Mouse (Mus musculus): ENCODE data around the gene Kdm5b. TPM values are rescaled to one million over a fixed set of nuclear protein-coding genes. Genes with fewer than 3 reads are reported as not detected.
"Not testable (repeated sequence)": the region's sequence is repeated elsewhere in the genome, so short reads cannot be mapped to it uniquely, and the experiment has no call there.

The Kdm5b gene
- polyA plus RNA-seq, 1 experiment from 2014 or later = 6.4 TPM

- H3K27ac ChIP-seq (ENCODE audit: low read depth) = no peak overlapping the region
Observed at GRCm38 (mm10) chr1:134516491-134517198, 43.3 kb upstream of the Kdm5b start.

GRCm38 (mm10) chr1:134517841-134518240 lies 42.1 kb upstream of the Kdm5b start:
- WGBS (ENCODE audit: insufficient replicate concordance) = 82% methylated on average over 11 of the region's 14 CpGs
- H3K4me3 ChIP-seq (ENCODE audit: low read depth, low read length) = not testable (repeated sequence)

More at GRCm38 (mm10) chr1:134516491-134517198, 43.3 kb upstream of the Kdm5b start:
- 57% methylated on average over 4 of the region's 4 CpGs for WGBS (ENCODE audit: insufficient replicate concordance)
- Histone ChIP-seq H3K9ac (replicated peaks) (no peak overlapping the region), H3K4me3 (ENCODE audit: low read depth, low read length) (no peak overlapping the region), H3K9me3 (ENCODE audit: low read length) (no peaks in the 10 kb centered on the region), H3K4me1 (ENCODE audit: insufficient read depth) (peaks cover 18% of the 10 kb centered on the region; the same call in 1 of the 2 replicates), H3K27me3 (ENCODE audit: insufficient read depth, low read length) (peaks cover 21% of the 10 kb centered on the region; the same call in 1 of the 2 replicates), H3K4me2 (ENCODE audit: low read depth, low read length) (no peak overlapping the region), H3K36me3 (replicated peaks; ENCODE audit: insufficient read depth, low read length) (no peaks in the 10 kb centered on the region)
- no peak for DNase-seq
- ATAC-seq = no peak
- no peak for TF ChIP-seq EP300 (IDR thresholded peaks at IDR 0.05; ENCODE audit: low read depth)
- no peak for TF ChIP-seq CTCF (IDR thresholded peaks at IDR 0.05; ENCODE audit: low read depth)

GRCm38 (mm10) chr1:134518677-134519076 lies 41.3 kb upstream of the Kdm5b start:
- no peak overlapping the region for H3K27ac ChIP-seq (ENCODE audit: low read depth)
- peak; percentile 94 for TF ChIP-seq CTCF (IDR thresholded peaks at IDR 0.05; ENCODE audit: low read depth)
- TF ChIP-seq EP300 (IDR thresholded peaks at IDR 0.05; ENCODE audit: low read depth) = no peak
- WGBS (ENCODE audit: insufficient replicate concordance) = 2% methylated on average over 7 of the region's 7 CpGs
- no peak overlapping the region for H3K4me2 ChIP-seq (ENCODE audit: low read depth, low read length)
- H3K27me3 ChIP-seq (ENCODE audit: insufficient read depth, low read length) = peaks cover 1% of the 10 kb centered on the region; the same call in 1 of the 2 replicates
- no peaks in the 10 kb centered on the region for H3K9me3 ChIP-seq (ENCODE audit: low read length)
- no peak overlapping the region for H3K4me3 ChIP-seq (ENCODE audit: low read depth, low read length)
- ATAC-seq (peak; percentile 89), DNase-seq (peak; percentile 89)
- H3K4me1 ChIP-seq (ENCODE audit: insufficient read depth) = peaks cover 13% of the 10 kb centered on the region
- H3K36me3 ChIP-seq (replicated peaks; ENCODE audit: insufficient read depth, low read length) = no peaks in the 10 kb centered on the region
- H3K9ac ChIP-seq (replicated peaks) = no peak overlapping the region

More at GRCm38 (mm10) chr1:134517841-134518240, 42.1 kb upstream of the Kdm5b start:
- not testable (repeated sequence) for H3K9me3 ChIP-seq (ENCODE audit: low read length); DNase-seq; H3K4me2 ChIP-seq (ENCODE audit: low read depth, low read length); H3K36me3 ChIP-seq (replicated peaks; ENCODE audit: insufficient read depth, low read length); H3K27ac ChIP-seq (ENCODE audit: low read depth); H3K27me3 ChIP-seq (ENCODE audit: insufficient read depth, low read length); ATAC-seq; H3K9ac ChIP-seq (replicated peaks)
- peaks cover 18% of the 10 kb centered on the region for H3K4me1 ChIP-seq (ENCODE audit: insufficient read depth)

- H3K27ac ChIP-seq (ENCODE audit: low read depth); ATAC-seq: not testable (repeated sequence)
Observed at GRCm38 (mm10) chr1:134519201-134519600, 40.8 kb upstream of the Kdm5b start.

GRCm38 (mm10) chr1:134520001-134520721 lies 39.8 kb upstream of the Kdm5b start:
- Histone ChIP-seq H3K9ac (replicated peaks) (peak overlapping the region; percentile 23; the same call in 1 of the 2 replicates), H3K4me3 (ENCODE audit: low read depth, low read length) (no peak overlapping the region), H3K9me3 (ENCODE audit: low read length) (no peaks in the 10 kb centered on the region), H3K27ac (ENCODE audit: low read depth) (no peak overlapping the region), H3K36me3 (replicated peaks; ENCODE audit: insufficient read depth, low read length) (no peaks in the 10 kb centered on the region), H3K4me1 (ENCODE audit: insufficient read depth) (peaks cover 12% of the 10 kb centered on the region), H3K4me2 (ENCODE audit: low read depth, low read length) (no peak overlapping the region), H3K27me3 (ENCODE audit: insufficient read depth, low read length) (no peaks in the 10 kb centered on the region)
- ATAC-seq (no peak), DNase-seq (no peak)
- WGBS (ENCODE audit: insufficient replicate concordance) = 51% methylated on average over 8 of the region's 8 CpGs
- TF ChIP-seq EP300 (IDR thresholded peaks at IDR 0.05; ENCODE audit: low read depth) = peak; percentile 40; the same call in 1 of the 2 replicates
- no peak for TF ChIP-seq CTCF (IDR thresholded peaks at IDR 0.05; ENCODE audit: low read depth)

More at GRCm38 (mm10) chr1:134519201-134519600, 40.8 kb upstream of the Kdm5b start:
- not testable (repeated sequence) for H3K36me3 ChIP-seq (replicated peaks; ENCODE audit: insufficient read depth, low read length); DNase-seq; H3K9ac ChIP-seq (replicated peaks); H3K4me2 ChIP-seq (ENCODE audit: low read depth, low read length); H3K9me3 ChIP-seq (ENCODE audit: low read length); H3K27me3 ChIP-seq (ENCODE audit: insufficient read depth, low read length); H3K4me3 ChIP-seq (ENCODE audit: low read depth, low read length)
- H3K4me1 ChIP-seq (ENCODE audit: insufficient read depth) = peaks cover 12% of the 10 kb centered on the region
- WGBS (ENCODE audit: insufficient replicate concordance) = 81% methylated on average over 5 of the region's 5 CpGs

GRCm38 (mm10) chr1:134521163-134521562 lies 38.8 kb upstream of the Kdm5b start:
- no peak for TF ChIP-seq EP300 (IDR thresholded peaks at IDR 0.05; ENCODE audit: low read depth)
- TF ChIP-seq CTCF (IDR thresholded peaks at IDR 0.05; ENCODE audit: low read depth) = no peak
- WGBS (ENCODE audit: insufficient replicate concordance) = 57% methylated on average over 7 of the region's 7 CpGs
- peaks cover 12% of the 10 kb centered on the region for H3K4me1 ChIP-seq (ENCODE audit: insufficient read depth)
- H3K4me3 ChIP-seq (ENCODE audit: low read depth, low read length) = no peak overlapping the region
- DNase-seq (no peak), ATAC-seq (no peak)
- no peaks in the 10 kb centered on the region for H3K27me3 ChIP-seq (ENCODE audit: insufficient read depth, low read length)
- no peaks in the 10 kb centered on the region for H3K9me3 ChIP-seq (ENCODE audit: low read length)
- H3K4me2 ChIP-seq (ENCODE audit: low read depth, low read length) = no peak overlapping the region
- H3K9ac ChIP-seq (replicated peaks) = no peak overlapping the region
- no peak overlapping the region for H3K27ac ChIP-seq (ENCODE audit: low read depth)
- H3K36me3 ChIP-seq (replicated peaks; ENCODE audit: insufficient read depth, low read length) = no peaks in the 10 kb centered on the region

Measured in liver, postnatal 0 days (tissue).